Mouse (Mus musculus): ENCODE data around the gene Igfbp1. TPM values are rescaled to one million over a fixed set of nuclear protein-coding genes. Genes with fewer than 3 reads are reported as not detected.

Igfbp1 gene
- total and polyA plus RNA-seq, 2 experiments from 2014 or later = not detected

GRCm38 (mm10) chr11:7193134-7193533, 4.4 kb upstream of the Igfbp1 start:
- H3K9ac ChIP-seq = no peak overlapping the region
- 69% methylated on average over 9 of the region's 9 CpGs for WGBS
- H3K4me1 ChIP-seq (ENCODE audit: insufficient read depth) = no peaks in the 10 kb centered on the region
- no peaks in the 10 kb centered on the region for H3K27me3 ChIP-seq (ENCODE audit: insufficient read depth, low read length)
- TF ChIP-seq CTCF (IDR thresholded peaks at IDR 0.05; ENCODE audit: low read depth) = peak; percentile 42; the same call in 1 of the 2 replicates
- DNase-seq (no peak), ATAC-seq (peak; percentile 62)
- no peaks in the 10 kb centered on the region for H3K9me3 ChIP-seq (ENCODE audit: low read length)
- H3K4me3 ChIP-seq (ENCODE audit: low read depth, low read length) = no peak overlapping the region
- no peak overlapping the region for H3K27ac ChIP-seq (ENCODE audit: low read depth, low read length)
- no peaks in the 10 kb centered on the region for H3K36me3 ChIP-seq (ENCODE audit: insufficient read depth)
- H3K4me2 ChIP-seq (ENCODE audit: low read depth) = no peak overlapping the region

- Histone ChIP-seq H3K27ac (ENCODE audit: low read depth, low read length) (no peak overlapping the region), H3K4me1 (ENCODE audit: insufficient read depth) (no peaks in the 10 kb centered on the region), H3K9ac (no peak overlapping the region), H3K36me3 (ENCODE audit: insufficient read depth) (no peaks in the 10 kb centered on the region), H3K9me3 (ENCODE audit: low read length) (no peaks in the 10 kb centered on the region), H3K4me2 (ENCODE audit: low read depth) (no peak overlapping the region), H3K4me3 (ENCODE audit: low read depth, low read length) (no peak overlapping the region), H3K27me3 (ENCODE audit: insufficient read depth, low read length) (no peaks in the 10 kb centered on the region)
- 94% methylated on average over 10 of the region's 10 CpGs for WGBS
- DNase-seq (no peak), ATAC-seq (no peak)
- TF ChIP-seq CTCF (IDR thresholded peaks at IDR 0.05; ENCODE audit: low read depth) = peak; percentile 17; the same call in 1 of the 2 replicates
Measured at GRCm38 (mm10) chr11:7194432-7195311, 2.9 kb upstream of the Igfbp1 start.

GRCm38 (mm10) chr11:7195312-7195685, 2.3 kb upstream of the Igfbp1 start:
- Histone ChIP-seq H3K9me3 (ENCODE audit: low read length) (no peaks in the 10 kb centered on the region), H3K9ac (no peak overlapping the region), H3K27ac (ENCODE audit: low read depth, low read length) (no peak overlapping the region), H3K4me1 (ENCODE audit: insufficient read depth) (no peaks in the 10 kb centered on the region), H3K4me2 (ENCODE audit: low read depth) (no peak overlapping the region), H3K36me3 (ENCODE audit: insufficient read depth) (no peaks in the 10 kb centered on the region), H3K4me3 (ENCODE audit: low read depth, low read length) (no peak overlapping the region), H3K27me3 (ENCODE audit: insufficient read depth, low read length) (no peaks in the 10 kb centered on the region)
- DNase-seq (no peak), ATAC-seq (no peak)
- 81% methylated on average over 4 of the region's 4 CpGs for WGBS
- no peak for TF ChIP-seq CTCF (IDR thresholded peaks at IDR 0.05; ENCODE audit: low read depth)

GRCm38 (mm10) chr11:7198006-7198405, 424 bp downstream of the Igfbp1 start:
- no peak for TF ChIP-seq CTCF (IDR thresholded peaks at IDR 0.05; ENCODE audit: low read depth)
- Histone ChIP-seq H3K9me3 (ENCODE audit: low read length) (no peaks in the 10 kb centered on the region), H3K36me3 (ENCODE audit: insufficient read depth) (no peaks in the 10 kb centered on the region), H3K27me3 (ENCODE audit: insufficient read depth, low read length) (no peaks in the 10 kb centered on the region), H3K4me2 (ENCODE audit: low read depth) (no peak overlapping the region), H3K9ac (no peak overlapping the region), H3K4me3 (ENCODE audit: low read depth, low read length) (no peak overlapping the region), H3K27ac (ENCODE audit: low read depth, low read length) (no peak overlapping the region), H3K4me1 (ENCODE audit: insufficient read depth) (no peaks in the 10 kb centered on the region)
- ATAC-seq (no peak), DNase-seq (no peak)
- 88% methylated on average over 19 of the region's 19 CpGs for whole genome bisulfite sequencing

DNA sequence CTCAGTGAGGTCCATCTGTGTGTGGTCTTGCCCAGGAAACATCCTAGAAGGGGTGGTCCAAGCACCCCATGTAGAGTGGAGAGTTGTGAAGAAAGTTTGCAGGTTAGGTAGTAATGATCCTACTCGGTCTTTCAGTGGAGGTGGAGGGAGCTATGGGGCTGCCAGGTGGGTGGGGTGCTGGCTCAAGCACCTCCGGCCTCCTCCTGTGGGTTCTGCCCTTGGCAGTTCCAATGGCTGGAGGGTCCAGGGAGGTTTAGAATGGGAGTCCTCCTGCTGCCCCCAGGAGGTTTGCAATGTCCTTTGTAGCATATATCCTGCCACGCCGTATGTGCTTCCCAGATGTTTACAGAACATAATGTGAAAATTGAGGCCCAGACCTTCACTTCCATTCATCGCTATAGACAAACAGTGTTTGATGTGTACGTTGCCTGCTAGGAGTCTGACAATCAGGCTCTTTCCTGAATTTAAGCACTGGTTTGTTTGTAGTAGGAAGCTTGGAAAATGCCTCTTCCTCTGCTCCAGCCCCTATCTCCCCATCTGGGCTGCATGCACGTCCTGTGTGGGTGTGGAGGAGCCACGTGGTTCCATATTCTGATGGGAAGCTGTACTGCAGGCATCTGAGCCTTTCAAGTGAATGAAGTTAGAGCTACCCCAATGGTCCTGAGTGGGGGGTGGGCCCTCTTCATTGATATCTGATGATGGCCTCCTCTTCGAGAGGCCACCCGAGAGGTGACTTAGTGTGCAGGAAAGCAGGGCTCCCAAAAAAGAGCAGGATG, 1.1 kb downstream of the Igfbp1 start:
- no peak overlapping the region for H3K9ac ChIP-seq
- no peaks in the 10 kb centered on the region for H3K4me1 ChIP-seq (ENCODE audit: insufficient read depth)
- no peak overlapping the region for H3K4me2 ChIP-seq (ENCODE audit: low read depth)
- WGBS = 85% methylated on average over 10 of the region's 10 CpGs
- H3K4me3 ChIP-seq (ENCODE audit: low read depth, low read length) = no peak overlapping the region
- no peaks in the 10 kb centered on the region for H3K9me3 ChIP-seq (ENCODE audit: low read length)
- H3K27me3 ChIP-seq (ENCODE audit: insufficient read depth, low read length) = no peaks in the 10 kb centered on the region
- TF ChIP-seq CTCF (IDR thresholded peaks at IDR 0.05; ENCODE audit: low read depth) = no peak
- no peak; the same call in 1 of the 2 replicates for ATAC-seq
- no peak overlapping the region for H3K27ac ChIP-seq (ENCODE audit: low read depth, low read length)
- no peaks in the 10 kb centered on the region for H3K36me3 ChIP-seq (ENCODE audit: insufficient read depth)
- DNase-seq = no peak

DNA sequence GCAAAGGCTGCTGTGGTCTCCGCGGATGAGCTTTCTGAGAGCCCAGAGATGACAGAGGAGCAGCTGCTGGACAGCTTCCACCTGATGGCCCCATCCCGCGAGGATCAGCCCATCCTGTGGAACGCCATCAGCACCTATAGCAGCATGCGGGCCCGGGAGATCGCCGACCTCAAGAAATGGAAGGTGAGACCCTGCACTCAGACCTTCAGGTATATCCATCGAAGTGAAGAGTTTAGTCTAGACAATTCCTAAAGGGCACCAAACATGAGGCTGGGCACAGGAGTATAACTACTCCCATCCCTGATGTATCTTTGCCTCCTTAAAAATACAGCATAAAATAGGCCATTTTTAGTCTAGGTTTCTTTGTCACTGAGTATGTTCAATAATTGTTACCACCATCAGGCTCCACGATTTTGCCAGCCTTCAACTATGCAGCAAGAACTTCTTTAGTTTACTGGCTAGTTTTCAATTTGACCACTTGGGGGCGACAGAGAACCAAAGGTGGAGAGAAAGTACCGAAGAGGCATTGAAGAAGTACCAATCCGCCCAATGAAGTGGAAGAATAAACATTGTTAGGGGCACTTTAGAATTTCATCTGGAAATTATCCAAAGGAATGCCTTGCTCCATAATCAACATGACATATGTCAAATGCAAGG, 2.3 kb downstream of the Igfbp1 start:
- Histone ChIP-seq H3K4me3 (ENCODE audit: low read depth, low read length) (no peak overlapping the region), H3K9ac (no peak overlapping the region), H3K4me1 (ENCODE audit: insufficient read depth) (no peaks in the 10 kb centered on the region), H3K27ac (ENCODE audit: low read depth, low read length) (no peak overlapping the region), H3K9me3 (ENCODE audit: low read length) (no peaks in the 10 kb centered on the region), H3K4me2 (ENCODE audit: low read depth) (no peak overlapping the region), H3K36me3 (ENCODE audit: insufficient read depth) (no peaks in the 10 kb centered on the region), H3K27me3 (ENCODE audit: insufficient read depth, low read length) (no peaks in the 10 kb centered on the region)
- ATAC-seq (no peak; the same call in 1 of the 2 replicates), DNase-seq (peak; percentile 86)
- WGBS = 57% methylated on average over 14 of the region's 14 CpGs
- TF ChIP-seq CTCF (IDR thresholded peaks at IDR 0.05; ENCODE audit: low read depth) = peak; percentile 88

Measured in forebrain, postnatal 0 days (tissue).